Mouse (Mus musculus): Measurements from ENCODE around the gene Orc2. TPM values are rescaled to one million over a fixed set of nuclear protein-coding genes. Genes with fewer than 3 reads are reported as not detected.

Orc2 gene
- total and polyA plus RNA-seq, 3 experiments: 48.6 to 151 (median 99.1) TPM

DNA sequence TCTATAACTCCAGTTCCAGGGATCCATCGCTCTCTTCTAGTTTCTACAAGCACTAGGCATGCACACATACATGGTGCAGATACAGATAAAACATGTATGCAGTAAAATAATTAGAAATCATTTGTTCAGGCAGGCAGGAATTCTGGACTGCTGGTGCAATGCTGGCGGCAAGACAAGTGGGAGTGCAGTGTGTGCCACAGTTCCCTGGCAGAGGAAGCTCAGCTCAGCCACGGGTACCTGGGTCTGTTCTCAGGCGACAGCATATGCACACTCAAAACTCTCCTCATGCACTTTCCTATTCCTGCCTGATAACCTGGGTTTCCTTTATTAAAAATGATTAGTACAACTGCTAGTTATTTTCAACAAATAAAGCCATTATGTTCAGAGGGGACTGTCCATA lies 39.9 kb downstream of the Orc2 start:
- DNase-seq (ENCODE audit: extremely low read depth): no peak
- Histone ChIP-seq H3K4me2 (ENCODE audit: insufficient read depth, low read depth, poor library complexity, severe bottlenecking) (no peak overlapping the region), H3K4me1 (ENCODE audit: control insufficient read depth in 1 of 2, insufficient read depth in 2 of 2) (no peaks in the 10 kb centered on the region), H3K27ac (ENCODE audit: insufficient read depth, low read depth) (no peak overlapping the region), H3K36me3 (replicated peaks in 1 of 2; ENCODE audit: control insufficient read depth in 1 of 2, insufficient read depth in 1 of 2, low read length in 1 of 2) (peaks cover 76 to 85% of the 10 kb centered on the region in 2 experiments), H3K9me3 (replicated peaks; ENCODE audit: low read length) (no peaks in the 10 kb centered on the region), H3K79me2 (replicated peaks; ENCODE audit: control insufficient read depth, extremely low read depth, insufficient read depth, poor library complexity, severe bottlenecking) (no peaks in the 10 kb centered on the region), H3K4me3 (replicated peaks in 1 of 3; ENCODE audit: low read depth in 2 of 3, low read length in 2 of 3, poor library complexity in 1 of 3) (no peak overlapping the region), H3K9ac (ENCODE audit: insufficient read depth, low read depth) (no peak overlapping the region), H3K27me3 (replicated peaks) (no peaks in the 10 kb centered on the region)
- in situ Hi-C loops (cut with MboI; ENCODE audit: low pct_ligation_motif_present, low pct_unique_long_range_greater_than_20kb, low sequenced_read_pairs) (no loop called here), dilution Hi-C loops (cut with MboI; ENCODE audit: extremely low pct_ligation_motif_present, extremely low pct_unique_long_range_greater_than_20kb, low sequenced_read_pairs) (no loop called here)
- TF ChIP-seq ZC3H11A (IDR thresholded peaks at IDR 0.05; ENCODE audit: low read depth, low read length) (no peak), POLR2A (IDR thresholded peaks at IDR 0.05; ENCODE audit: low read depth, low read length) (no peak), MEF2A (IDR thresholded peaks at IDR 0.05; ENCODE audit: borderline replicate concordance, low read depth, low read length) (no peak), CHD2 (IDR thresholded peaks at IDR 0.05; ENCODE audit: low read length) (no peak), TBP (conservative IDR thresholded peaks at IDR 0.05; ENCODE audit: low read depth, low read length) (no peak), MYC (IDR thresholded peaks at IDR 0.05; ENCODE audit: low read depth, low read length) (no peak), E2F4 (IDR thresholded peaks at IDR 0.05; ENCODE audit: insufficient replicate concordance, low read depth, low read length) (no peak), ELF1 (IDR thresholded peaks at IDR 0.05; ENCODE audit: low read depth, low read length) (no peak), BHLHE40 (IDR thresholded peaks at IDR 0.05; ENCODE audit: low read depth, low read length) (no peak), MXI1 (IDR thresholded peaks at IDR 0.05; ENCODE audit: low read depth, low read length) (no peak), ZMIZ1 (IDR thresholded peaks at IDR 0.05; ENCODE audit: low read depth, low read length) (no peak), JUND (conservative IDR thresholded peaks at IDR 0.05; ENCODE audit: low read depth, low read length) (no peak), ETS1 (conservative IDR thresholded peaks at IDR 0.05; ENCODE audit: low read depth, low read length) (no peak), TCF12 (IDR thresholded peaks at IDR 0.05; ENCODE audit: low read depth, low read length) (no peak), MAZ (IDR thresholded peaks at IDR 0.05; ENCODE audit: low read depth, low read length) (no peak), POLR2AphosphoS2 (IDR thresholded peaks at IDR 0.05; ENCODE audit: low read depth, low read length) (no peak)

DNA sequence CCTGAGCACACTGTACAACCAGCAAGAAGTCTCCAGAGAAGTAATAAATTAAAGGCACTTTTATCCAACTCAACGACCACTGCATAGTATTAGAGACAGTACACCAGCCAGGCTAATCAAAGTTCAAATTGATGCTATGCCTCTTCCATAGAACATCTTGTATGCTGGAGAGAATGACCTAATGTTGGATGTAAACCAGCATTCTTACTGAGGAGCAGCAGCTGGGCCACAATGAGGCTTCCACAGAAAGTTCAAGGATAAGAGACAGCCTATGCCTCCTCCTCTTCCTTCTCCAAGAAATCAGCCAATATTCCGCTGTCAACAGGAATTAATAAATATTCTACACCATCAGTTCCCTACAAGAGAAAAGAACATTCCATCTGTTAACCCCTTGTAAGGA lies 41.0 kb downstream of the Orc2 start:
- no peaks in the 10 kb centered on the region for H3K4me1 ChIP-seq (ENCODE audit: control insufficient read depth in 1 of 2, insufficient read depth in 2 of 2)
- H3K9me3 ChIP-seq (replicated peaks; ENCODE audit: low read length): no peaks in the 10 kb centered on the region
- H3K4me3 ChIP-seq (replicated peaks in 1 of 3; ENCODE audit: low read depth in 2 of 3, low read length in 2 of 3, poor library complexity in 1 of 3): no peak overlapping the region
- no peak overlapping the region for H3K9ac ChIP-seq (ENCODE audit: insufficient read depth, low read depth)
- no peak for DNase-seq (ENCODE audit: extremely low read depth)
- no peaks in the 10 kb centered on the region for H3K79me2 ChIP-seq (replicated peaks; ENCODE audit: control insufficient read depth, extremely low read depth, insufficient read depth, poor library complexity, severe bottlenecking)
- no peak overlapping the region for H3K27ac ChIP-seq (ENCODE audit: insufficient read depth, low read depth)
- in situ Hi-C loops (cut with MboI; ENCODE audit: low pct_ligation_motif_present, low pct_unique_long_range_greater_than_20kb, low sequenced_read_pairs): no loop called here
- no peak overlapping the region for H3K4me2 ChIP-seq (ENCODE audit: insufficient read depth, low read depth, poor library complexity, severe bottlenecking)
- peaks cover 75 to 80% of the 10 kb centered on the region in 2 experiments for H3K36me3 ChIP-seq (replicated peaks in 1 of 2; ENCODE audit: control insufficient read depth in 1 of 2, insufficient read depth in 1 of 2, low read length in 1 of 2)
- H3K27me3 ChIP-seq (replicated peaks): no peaks in the 10 kb centered on the region
- TF ChIP-seq POLR2AphosphoS2 (IDR thresholded peaks at IDR 0.05; ENCODE audit: low read depth, low read length) (no peak), ELF1 (IDR thresholded peaks at IDR 0.05; ENCODE audit: low read depth, low read length) (no peak), BHLHE40 (IDR thresholded peaks at IDR 0.05; ENCODE audit: low read depth, low read length) (no peak), TBP (conservative IDR thresholded peaks at IDR 0.05; ENCODE audit: low read depth, low read length) (no peak), EP300 (IDR thresholded peaks at IDR 0.05; ENCODE audit: low read length) (no peak), KAT2A (IDR thresholded peaks at IDR 0.05; ENCODE audit: insufficient replicate concordance, low read length) (no peak), MYC (IDR thresholded peaks at IDR 0.05; ENCODE audit: low read depth, low read length) (no peak), USF2 (conservative IDR thresholded peaks at IDR 0.05; ENCODE audit: low read depth, low read length) (no peak), MAZ (IDR thresholded peaks at IDR 0.05; ENCODE audit: low read depth, low read length) (no peak), JUND (conservative IDR thresholded peaks at IDR 0.05; ENCODE audit: low read depth, low read length) (no peak), SIN3A (IDR thresholded peaks at IDR 0.05; ENCODE audit: low read length) (no peak), IRF4 (IDR thresholded peaks at IDR 0.05; ENCODE audit: low read depth, low read length) (no peak)
- dilution Hi-C loops (cut with MboI; ENCODE audit: extremely low pct_ligation_motif_present, extremely low pct_unique_long_range_greater_than_20kb, low sequenced_read_pairs): no loop called here
